Comparison of ENCODE assay signal across 8 mouse cellular contexts in genomic region chrX:109011611-109012185, GRCm38 (mm10). TPM values are rescaled to one million over a fixed set of nuclear protein-coding genes. Genes with fewer than 3 reads are reported as not detected.
DNase-seq lines count a peak whose midpoint lies in the region; ATAC-seq and TF ChIP-seq lines count a peak whose summit lies in the region.

No protein-coding gene starts in this region.

- TF ChIP-seq CTCF in gastrocnemius, adult 2 months (IDR thresholded peaks at IDR 0.05) = no peak
- TF ChIP-seq CTCF in lung, embryonic 14.5 days (IDR thresholded peaks at IDR 0.05; ENCODE audit: low read depth) = no peak

- ATAC-seq in forebrain, embryonic 16.5 days = no peak
- no peak for ATAC-seq in lung, embryonic 14.5 days (ENCODE audit: insufficient read depth)

- peak overlapping the region; percentile 79 for H3K4me3 ChIP-seq in gastrocnemius, adult 2 months
- peak overlapping the region; percentile 48 for H3K4me3 ChIP-seq in forebrain, embryonic 16.5 days (replicated peaks; ENCODE audit: low read length)
- H3K4me3 ChIP-seq in lung, embryonic 14.5 days (ENCODE audit: low read depth, low read length) = peak overlapping the region; percentile 46

- no peaks in the 10 kb centered on the region for H3K4me1 ChIP-seq in forebrain, embryonic 16.5 days (replicated peaks; ENCODE audit: control insufficient read depth, insufficient read depth, low read length)
- no peaks in the 10 kb centered on the region for H3K4me1 ChIP-seq in lung, embryonic 14.5 days (ENCODE audit: insufficient read depth)

- no peak for DNase-seq in gastrocnemius, adult 2 months
- no peak for DNase-seq in gastrocnemius, postnatal 14 days
- DNase-seq in adrenal gland, postnatal 14 days = peak; percentile 34
- DNase-seq in kidney, adult 11 months = peak; percentile 11
- peak; percentile 27 for DNase-seq in lung, embryonic 14.5 days
- peak; percentile 31 for DNase-seq in retina, embryonic 14.5 days (ENCODE audit: low spot score)
- DNase-seq in layer of hippocampus, adult 9-10 months (ENCODE audit: low spot score) = no peak

- H3K27me3 ChIP-seq in forebrain, embryonic 16.5 days (replicated peaks; ENCODE audit: control insufficient read depth, insufficient read depth, low read length) = no peaks in the 10 kb centered on the region; the same call in 1 of the 2 replicates
- H3K27me3 ChIP-seq in lung, embryonic 14.5 days (ENCODE audit: insufficient read depth, low read length) = no peaks in the 10 kb centered on the region

- intact Hi-C loops in gastrocnemius, adult 2 months (cut with DNase I) = loop anchor here (1.0 to 5.0 kb wide), 2 partner anchors 176 to 1219 kb away; partner anchors contain the start of gene Tent5d
- intact Hi-C loops in gastrocnemius, postnatal 14 days (cut with DNase I; ENCODE audit: low total_unique reads) = no loop called here

- peak overlapping the region; percentile 83; the same call in 1 of the 2 replicates for H3K27ac ChIP-seq in gastrocnemius, adult 2 months
- no peak overlapping the region for H3K27ac ChIP-seq in forebrain, embryonic 16.5 days (ENCODE audit: low read length)
- no peak overlapping the region; the same call in 1 of the 2 replicates for H3K27ac ChIP-seq in lung, embryonic 14.5 days (ENCODE audit: low read depth)

- no peaks in the 10 kb centered on the region for H3K9me3 ChIP-seq in forebrain, embryonic 16.5 days (ENCODE audit: control insufficient read depth, low read length)
- no peaks in the 10 kb centered on the region for H3K9me3 ChIP-seq in lung, embryonic 14.5 days (ENCODE audit: low read depth, low read length)

- peak overlapping the region; percentile 34 for H3K9ac ChIP-seq in forebrain, embryonic 16.5 days (replicated peaks; ENCODE audit: low read depth, low read length)
- H3K9ac ChIP-seq in lung, embryonic 14.5 days = peak overlapping the region; percentile 34

- WGBS in forebrain, embryonic 16.5 days = 24% methylated on average over 13 of the region's 13 CpGs
- WGBS in lung, embryonic 14.5 days = 21% methylated on average over 13 of the region's 13 CpGs

- no peaks in the 10 kb centered on the region for H3K36me3 ChIP-seq in forebrain, embryonic 16.5 days (ENCODE audit: control insufficient read depth, insufficient read depth)
- H3K36me3 ChIP-seq in lung, embryonic 14.5 days (ENCODE audit: insufficient read depth) = no peaks in the 10 kb centered on the region

- peak overlapping the region; percentile 51 for H3K4me2 ChIP-seq in forebrain, embryonic 16.5 days (ENCODE audit: low read length)
- peak overlapping the region; percentile 59 for H3K4me2 ChIP-seq in lung, embryonic 14.5 days

RNA-seq across cellular contexts. Expression of gene Hmgn5, which starts 1.5 kb away (rescaled TPM):
- total RNA-seq in gastrocnemius, adult 2 months (2021) = 10 to 100 TPM in 1 of 2 experiments, 1 to 10 TPM in 1; 3.7 to 14.7 TPM
- total RNA-seq in gastrocnemius, postnatal 14 days (2021) = 1 to 10 TPM; 2.2 to 3.0 TPM
- 19.9 and 22.8 TPM in 2 replicates for total RNA-seq in adrenal gland, postnatal 14 days (2021)
- polyA plus RNA-seq in forebrain, embryonic 16.5 days (2015; fragmentation: Nextera tagmentation; extraction: Ambion mirVana) = 18.5 and 20.2 TPM in 2 replicates
- polyA plus RNA-seq in lung, embryonic 14.5 days (2014; fragmentation: Nextera tagmentation; extraction: Ambion mirVana) = 31.3 and 34.0 TPM in 2 replicates

Comparison
In these comparisons a context has a peak if more than half of its experiments do, and no peak if none do; other contexts are left out.
1. DNase-seq: peak in adrenal gland, postnatal 14 days (single experiment), kidney, adult 11 months (single experiment), lung, embryonic 14.5 days (single experiment) and retina, embryonic 14.5 days (single experiment); none in gastrocnemius, adult 2 months (single experiment), gastrocnemius, postnatal 14 days (single experiment) and layer of hippocampus, adult 9-10 months (single experiment).
2. Peak in every context shown above with its lines, with median percentiles within 50 percentile points of each other: H3K4me3 ChIP-seq.